Mouse (Mus musculus): ENCODE data around the gene Tmem260. TPM values are rescaled to one million over a fixed set of nuclear protein-coding genes. Genes with fewer than 3 reads are reported as not detected.
A peak's percentile ranks its signal among the peaks of the same experiment; 100 is the strongest.

The Tmem260 gene
- total RNA-seq (2017) = 18.4 and 18.6 TPM in 2 replicates

GRCm38 (mm10) chr14:48445984-48446683 lies at the start of gene Tmem260:
Tmem260 (plus strand) TSS chr14:48446124.
- peak; percentile 93 for ATAC-seq (ENCODE audit: extremely low read depth, insufficient number of reproducible peaks, low FRiP score, poor library complexity, severe bottlenecking)

GRCm38 (mm10) chr14:48406086-48406485 lies 39.8 kb upstream of the Tmem260 start:
- no peak for ATAC-seq (ENCODE audit: extremely low read depth, insufficient number of reproducible peaks, low FRiP score, poor library complexity, severe bottlenecking)

- ATAC-seq (ENCODE audit: extremely low read depth, insufficient number of reproducible peaks, low FRiP score, poor library complexity, severe bottlenecking) = no peak
Observed at GRCm38 (mm10) chr14:48417064-48417463, 28.9 kb upstream of the Tmem260 start.

GRCm38 (mm10) chr14:48418264-48418663 lies 27.7 kb upstream of the Tmem260 start:
- no peak for ATAC-seq (ENCODE audit: extremely low read depth, insufficient number of reproducible peaks, low FRiP score, poor library complexity, severe bottlenecking)

- no peak for ATAC-seq (ENCODE audit: extremely low read depth, insufficient number of reproducible peaks, low FRiP score, poor library complexity, severe bottlenecking)
Observed at GRCm38 (mm10) chr14:48418672-48419071, 27.3 kb upstream of the Tmem260 start.

- ATAC-seq (ENCODE audit: extremely low read depth, insufficient number of reproducible peaks, low FRiP score, poor library complexity, severe bottlenecking) = no peak
Observed at GRCm38 (mm10) chr14:48421476-48421875, 24.4 kb upstream of the Tmem260 start.

GRCm38 (mm10) chr14:48421996-48422395 lies 23.9 kb upstream of the Tmem260 start:
- 0 out of 2 replicates have a peak, but pooled peaks have one; percentile 16 for ATAC-seq (ENCODE audit: extremely low read depth, insufficient number of reproducible peaks, low FRiP score, poor library complexity, severe bottlenecking)

- no peak for ATAC-seq (ENCODE audit: extremely low read depth, insufficient number of reproducible peaks, low FRiP score, poor library complexity, severe bottlenecking)
Observed at GRCm38 (mm10) chr14:48422436-48422835, 23.5 kb upstream of the Tmem260 start.

GRCm38 (mm10) chr14:48422901-48423300 lies 23.0 kb upstream of the Tmem260 start:
- no peak for ATAC-seq (ENCODE audit: extremely low read depth, insufficient number of reproducible peaks, low FRiP score, poor library complexity, severe bottlenecking)

GRCm38 (mm10) chr14:48431978-48432377 lies 13.9 kb upstream of the Tmem260 start:
- no peak for ATAC-seq (ENCODE audit: extremely low read depth, insufficient number of reproducible peaks, low FRiP score, poor library complexity, severe bottlenecking)

- ATAC-seq (ENCODE audit: extremely low read depth, insufficient number of reproducible peaks, low FRiP score, poor library complexity, severe bottlenecking) = no peak
Observed at GRCm38 (mm10) chr14:48443796-48444195, 2.1 kb upstream of the Tmem260 start.

GRCm38 (mm10) chr14:48451966-48452407 lies 6.1 kb downstream of the Tmem260 start:
- ATAC-seq (ENCODE audit: extremely low read depth, insufficient number of reproducible peaks, low FRiP score, poor library complexity, severe bottlenecking) = no peak

- ATAC-seq (ENCODE audit: extremely low read depth, insufficient number of reproducible peaks, low FRiP score, poor library complexity, severe bottlenecking) = no peak
Observed at GRCm38 (mm10) chr14:48453411-48453810, 7.5 kb downstream of the Tmem260 start.

- no peak for ATAC-seq (ENCODE audit: extremely low read depth, insufficient number of reproducible peaks, low FRiP score, poor library complexity, severe bottlenecking)
Observed at GRCm38 (mm10) chr14:48456305-48457092, 10.6 kb downstream of the Tmem260 start.

- ATAC-seq (ENCODE audit: extremely low read depth, insufficient number of reproducible peaks, low FRiP score, poor library complexity, severe bottlenecking) = no peak
Observed at GRCm38 (mm10) chr14:48457288-48457938, 11.5 kb downstream of the Tmem260 start.

GRCm38 (mm10) chr14:48458901-48459300 lies 13.0 kb downstream of the Tmem260 start:
- no peak for ATAC-seq (ENCODE audit: extremely low read depth, insufficient number of reproducible peaks, low FRiP score, poor library complexity, severe bottlenecking)

- no peak for ATAC-seq (ENCODE audit: extremely low read depth, insufficient number of reproducible peaks, low FRiP score, poor library complexity, severe bottlenecking)
Observed at GRCm38 (mm10) chr14:48468339-48468738, 22.4 kb downstream of the Tmem260 start.

- no peak for ATAC-seq (ENCODE audit: extremely low read depth, insufficient number of reproducible peaks, low FRiP score, poor library complexity, severe bottlenecking)
Observed at GRCm38 (mm10) chr14:48470742-48471487, 25.0 kb downstream of the Tmem260 start.

- no peak for ATAC-seq (ENCODE audit: extremely low read depth, insufficient number of reproducible peaks, low FRiP score, poor library complexity, severe bottlenecking)
Observed at GRCm38 (mm10) chr14:48472179-48472578, 26.3 kb downstream of the Tmem260 start.

All from neutrophil, adult 5-6 weeks (primary cell).